Mouse (Mus musculus) C2C12 (cell line): Measurements from ENCODE around the gene Nphp4. TPM values are rescaled to one million over a fixed set of nuclear protein-coding genes. Genes with fewer than 3 reads are reported as not detected.

Experiments used
- H3K27me3 ChIP-seq: one replicate; pipeline ENCODE4 v1.6.1; 2011; ENCODE audit not compliant: control insufficient read depth, insufficient read depth, insufficient read length
- H3K36me3 ChIP-seq: one replicate; pipeline ENCODE4 v1.6.1; 2011; ENCODE audit not compliant: control insufficient read depth, insufficient read depth
- H3K4me3 ChIP-seq: one replicate; pipeline ENCODE4 v1.5.1; 2011; ENCODE audit warnings: mild to moderate bottlenecking, control low read depth; ENCODE audit not compliant: poor library complexity, insufficient read depth, severe bottlenecking
- H3K79me2 ChIP-seq: one replicate; pipeline ENCODE4 v1.6.1; 2011; ENCODE audit not compliant: control insufficient read depth, insufficient read depth
- H3K79me3 ChIP-seq: one replicate; pipeline ENCODE4 v1.6.1; 2011; ENCODE audit warnings: low read depth, control low read depth
- H3ac ChIP-seq: one replicate; pipeline ENCODE3; 2011; ENCODE audit warnings: low read depth; ENCODE audit not compliant: control insufficient read depth, insufficient read length
- CEBPB ChIP-seq: IDR thresholded peaks from one replicate; pipeline ENCODE4 v1.6.1; 2011; ENCODE audit warnings: low read depth, mild to moderate bottlenecking, control low read depth, moderate library complexity
- CTCF ChIP-seq: IDR thresholded peaks from one replicate; pipeline ENCODE4 v1.5.1; 2011; ENCODE audit not compliant: control insufficient read depth, insufficient read depth, insufficient read length
- FOSL1 ChIP-seq: IDR thresholded peaks from one replicate; pipeline ENCODE4 v1.8.0; 2011; ENCODE audit warnings: mild to moderate bottlenecking, low read length; ENCODE audit not compliant: poor library complexity, insufficient read depth, severe bottlenecking
- MAX ChIP-seq: IDR thresholded peaks from one replicate; pipeline ENCODE4 v1.6.1; 2011; ENCODE audit warnings: mild to moderate bottlenecking, control low read depth
- MYOD1 ChIP-seq: IDR thresholded peaks from one replicate; pipeline ENCODE4 v1.6.1; 2011; ENCODE audit warnings: low read depth; ENCODE audit not compliant: control insufficient read depth, insufficient read length
- MYOG ChIP-seq: IDR thresholded peaks from one replicate; pipeline ENCODE4 v1.6.1; 2011; ENCODE audit not compliant: control insufficient read depth, insufficient read length; ENCODE audit errors: extremely low read depth
- USF1 ChIP-seq: IDR thresholded peaks from one replicate; pipeline ENCODE4 v1.6.1; 2011; ENCODE audit warnings: low read depth, mild to moderate bottlenecking, control low read depth, moderate library complexity
- polyA plus RNA-seq: library from polyadenylated mRNA; unstranded; fragments of >200 nt; fragmentation: generic; extraction: Trizol; gene quantifications from one replicate; pipeline ENCODE4 v1.2.1, GENCODE M21; 2012; ENCODE audit warnings: missing spikeins

The Nphp4 gene
- polyA plus RNA-seq, 1 experiment: 2.0 TPM

GRCm38 (mm10) chr4:152574266-152574665, 97.8 kb downstream of the Nphp4 start:
- H3K79me3 ChIP-seq: no peaks in the 10 kb centered on the region
- TF ChIP-seq CTCF (no peak), MYOD1 (no peak), CEBPB (no peak), MAX (no peak), MYOG (no peak), USF1 (no peak)

GRCm38 (mm10) chr4:152576826-152577225, 100.3 kb downstream of the Nphp4 start:
- no peaks in the 10 kb centered on the region for H3K27me3 ChIP-seq
- TF ChIP-seq MAX: no peak
- no peak for TF ChIP-seq CTCF
- no peak for TF ChIP-seq FOSL1
- no peak for TF ChIP-seq CEBPB
- TF ChIP-seq MYOD1: no peak
- H3ac ChIP-seq: no peak overlapping the region
- H3K36me3 ChIP-seq: no peaks in the 10 kb centered on the region
- H3K4me3 ChIP-seq: no peak overlapping the region
- H3K79me2 ChIP-seq: no peaks in the 10 kb centered on the region
- H3K79me3 ChIP-seq: no peaks in the 10 kb centered on the region

More at GRCm38 (mm10) chr4:152574266-152574665, 97.8 kb downstream of the Nphp4 start:
- Histone ChIP-seq H3K4me3 (no peak overlapping the region), H3K27me3 (no peaks in the 10 kb centered on the region), H3K79me2 (no peaks in the 10 kb centered on the region), H3K36me3 (no peaks in the 10 kb centered on the region), H3ac (no peak overlapping the region)

DNA sequence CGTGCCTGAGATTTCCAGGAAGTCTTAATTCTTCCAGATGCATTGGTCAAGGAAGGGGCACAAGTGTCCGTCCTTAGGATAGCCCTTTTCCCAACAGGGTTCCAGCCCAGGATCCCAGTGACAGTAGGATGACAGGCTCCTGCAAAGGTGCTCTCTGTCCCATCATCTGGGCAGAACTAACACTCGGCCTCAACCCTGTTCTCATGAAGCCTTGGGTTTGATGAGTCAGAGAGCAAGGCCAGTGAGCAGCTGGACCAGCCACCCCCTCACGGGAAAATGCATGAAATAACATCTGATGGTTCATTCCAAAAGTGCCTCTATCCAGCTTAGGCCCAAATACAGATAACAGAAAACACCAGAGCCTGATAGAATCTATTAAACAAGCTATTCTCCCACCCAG, 103.5 kb downstream of the Nphp4 start:
- Histone ChIP-seq H3K79me3 (no peaks in the 10 kb centered on the region), H3K79me2 (no peaks in the 10 kb centered on the region), H3K4me3 (no peak overlapping the region), H3ac (no peak overlapping the region), H3K36me3 (no peaks in the 10 kb centered on the region), H3K27me3 (no peaks in the 10 kb centered on the region)
- TF ChIP-seq CTCF (no peak), MYOD1 (no peak), MYOG (no peak), USF1 (no peak), MAX (no peak), CEBPB (no peak), FOSL1 (no peak)

DNA sequence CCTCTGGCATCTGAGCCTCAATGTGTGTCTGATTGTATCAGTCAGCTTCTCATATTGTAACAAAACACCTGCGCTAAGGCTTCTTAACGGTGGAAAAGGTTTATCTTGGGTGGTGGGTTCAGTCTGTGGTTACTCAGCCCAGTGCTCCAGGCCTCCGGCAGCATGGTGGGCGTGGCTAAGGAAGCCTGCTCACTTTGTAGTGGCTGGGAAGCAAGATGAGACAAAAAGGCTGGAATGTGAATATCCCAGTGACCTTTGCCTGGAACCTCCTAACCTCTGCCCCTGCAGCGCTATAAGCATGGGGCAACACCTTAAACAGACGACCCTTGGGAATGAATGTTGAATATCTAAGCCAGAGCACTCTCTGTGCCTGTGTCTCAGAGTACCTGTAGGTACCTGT, 105.7 kb downstream of the Nphp4 start:
- H3K27me3 ChIP-seq: no peaks in the 10 kb centered on the region
- TF ChIP-seq FOSL1 (no peak), MYOG (no peak), MYOD1 (no peak), CTCF (no peak), USF1 (no peak)
- H3K4me3 ChIP-seq: no peak overlapping the region
- H3ac ChIP-seq: no peak overlapping the region
- H3K36me3 ChIP-seq: no peaks in the 10 kb centered on the region
- H3K79me3 ChIP-seq: no peaks in the 10 kb centered on the region
- no peaks in the 10 kb centered on the region for H3K79me2 ChIP-seq

GRCm38 (mm10) chr4:152583616-152584015, 107.1 kb downstream of the Nphp4 start:
- TF ChIP-seq CTCF (no peak), MYOD1 (no peak), USF1 (no peak)
- H3K79me3 ChIP-seq: no peaks in the 10 kb centered on the region
- H3K27me3 ChIP-seq: no peaks in the 10 kb centered on the region
- no peaks in the 10 kb centered on the region for H3K79me2 ChIP-seq
- no peak overlapping the region for H3ac ChIP-seq
- no peak overlapping the region for H3K4me3 ChIP-seq
- H3K36me3 ChIP-seq: no peaks in the 10 kb centered on the region

GRCm38 (mm10) chr4:152585526-152585925, 109.0 kb downstream of the Nphp4 start:
- H3K36me3 ChIP-seq: no peaks in the 10 kb centered on the region
- no peak overlapping the region for H3ac ChIP-seq
- no peaks in the 10 kb centered on the region for H3K79me2 ChIP-seq
- no peaks in the 10 kb centered on the region for H3K79me3 ChIP-seq
- H3K4me3 ChIP-seq: no peak overlapping the region
- TF ChIP-seq USF1: no peak
- TF ChIP-seq MYOD1: no peak
- TF ChIP-seq MYOG: no peak
- TF ChIP-seq CEBPB: no peak
- TF ChIP-seq FOSL1: no peak
- TF ChIP-seq CTCF: no peak
- TF ChIP-seq MAX: no peak
- no peaks in the 10 kb centered on the region for H3K27me3 ChIP-seq
